12 mouse cellular contexts compared by ENCODE assay signal in the genomic region with DNA sequence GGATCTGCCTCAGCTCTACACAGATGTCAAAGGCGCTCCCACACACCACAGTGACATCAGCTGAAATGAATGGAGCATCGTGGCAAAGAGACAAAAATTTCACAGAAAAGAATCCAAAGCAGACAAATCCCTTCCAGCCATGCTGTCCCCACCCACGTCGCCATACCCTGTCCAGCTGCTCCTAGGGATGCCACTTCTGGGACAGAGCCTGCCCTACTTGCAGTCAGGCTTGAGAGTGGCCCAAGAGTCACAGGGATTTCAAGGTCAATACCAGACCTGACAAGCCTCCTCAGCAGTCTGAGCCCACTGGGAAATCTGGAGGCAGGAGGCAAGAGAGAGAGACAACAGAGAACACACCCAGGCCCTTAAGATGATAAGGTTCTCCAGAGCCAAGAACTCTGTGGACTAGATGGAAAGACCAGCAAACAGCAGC. TPM values are rescaled to one million over a fixed set of nuclear protein-coding genes. Genes with fewer than 3 reads are reported as not detected.
A peak's percentile ranks its signal among the peaks of the same experiment; 100 is the strongest.
DNase-seq lines count a peak whose midpoint lies in the region; ATAC-seq lines count a peak whose summit lies in the region.
"Had no signal": no experiment of that assay in that cellular context is flagged by ENCODE, and none has a peak within 500 bp of the region (broad histone marks: within the 10 kb centered on the region; RNA-seq: fewer than 3 reads in every experiment).

No protein-coding gene starts in this region.

- peak; percentile 67 for ATAC-seq in frontal cortex, adult (ENCODE audit: low TSS enrichment)
- ATAC-seq: forebrain, embryonic 13.5 days; inflammation-experienced regulatory T-cells, adult 6 months had no signal

- no peak for DNase-seq in frontal cortex, postnatal 14 days (ENCODE audit: low spot score in 2 of 2)
- peak; percentile 20 to 24 for DNase-seq in right cerebral cortex, adult 2 months (ENCODE audit: low spot score in 2 of 2)
- DNase-seq in right cerebral cortex, postnatal 14 days = no peak
- DNase-seq in layer of hippocampus, adult 9-11 months = peak; percentile 68
- DNase-seq in urinary bladder, postnatal 36 days (ENCODE audit: low spot score in 2 of 2) = peak; percentile 23 to 42
- DNase-seq in adrenal gland, postnatal 25 days = no peak
- no peak for DNase-seq in cerebellum, postnatal 10 days
- DNase-seq: left cerebral cortex, postnatal 4 days; right cerebral cortex, postnatal 4 days had no signal

RNA-seq across cellular contexts. Expression of gene Nectin1, which starts 24.4 kb away (rescaled TPM):
- total RNA-seq in adrenal gland, postnatal 25 days (2021) = 23.6 and 25.7 TPM in 2 replicates

Comparison
In these comparisons a context has a peak if more than half of its experiments do, and no peak if none do; other contexts are left out.
1. DNase-seq: peak in right cerebral cortex, adult 2 months (2 of 2), layer of hippocampus, adult 9-11 months (single experiment) and urinary bladder, postnatal 36 days (2 of 2); none in frontal cortex, postnatal 14 days (0 of 2), right cerebral cortex, postnatal 14 days (single experiment), adrenal gland, postnatal 25 days (single experiment) and cerebellum, postnatal 10 days (0 of 2).